Mouse (Mus musculus) cortical plate, adult 2 months (tissue): ENCODE results near the gene Gm42791. TPM values are rescaled to one million over a fixed set of nuclear protein-coding genes. Genes with fewer than 3 reads are reported as not detected.

Experiments used
- H3K27ac ChIP-seq: fragments of 200-500 bp; 2 replicates; pipeline ENCODE4 v1.5.1; 2012; ENCODE audit warnings: low read length, control low read depth, inconsistent platforms; ENCODE audit not compliant: insufficient read depth
- H3K4me1 ChIP-seq: fragments of 200-500 bp; 2 replicates; pipeline ENCODE4 v1.6.1; 2011; ENCODE audit warnings: low read length; ENCODE audit not compliant: control insufficient read depth, insufficient read depth
- H3K4me3 ChIP-seq: fragments of 200-500 bp; 2 replicates; pipeline ENCODE4 v1.5.1; 2011; ENCODE audit warnings: mild to moderate bottlenecking, low read length, control low read depth; ENCODE audit not compliant: insufficient read depth
- CTCF ChIP-seq: fragments of 200-500 bp; IDR thresholded peaks from 2 replicates; pipeline ENCODE4 v1.5.1; 2011; ENCODE audit warnings: mild to moderate bottlenecking, control low read depth, low read length; ENCODE audit not compliant: insufficient read depth; ENCODE audit errors: extremely low read depth
- POLR2A ChIP-seq: fragments of 200-500 bp; IDR thresholded peaks from 2 replicates; pipeline ENCODE4 v1.6.1; 2011; ENCODE audit warnings: mild to moderate bottlenecking, low read length, control low read depth; ENCODE audit not compliant: insufficient read depth; ENCODE audit errors: extremely low read depth
- polyA plus RNA-seq: library from polyadenylated mRNA; depleted of rRNA; stranded (reverse); fragments of >200 nt; gene quantifications from 2 replicates; pipeline ENCODE4 v1.2.3, GENCODE M21; 2012

The Gm42791 gene
- polyA plus RNA-seq, 1 experiment: not detected

DNA sequence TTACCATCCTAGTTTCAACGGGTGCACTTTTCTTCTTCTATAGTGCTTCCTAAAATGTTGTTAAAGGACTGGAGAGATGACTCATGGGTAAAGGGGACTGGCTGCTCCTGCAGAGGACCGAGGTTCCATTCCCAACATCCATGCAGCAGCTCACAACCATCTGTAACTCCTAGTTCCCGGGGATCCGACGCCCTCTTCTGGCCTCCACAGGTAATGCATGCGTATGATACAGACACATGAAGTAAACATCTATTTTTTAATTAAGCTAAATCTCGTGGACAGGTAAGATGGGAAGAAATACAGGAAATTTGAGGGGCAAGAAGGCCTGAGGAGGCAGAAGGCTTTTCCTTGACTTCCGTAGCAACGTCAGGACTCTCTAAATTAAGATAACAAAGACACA, 36.6 kb downstream of the Gm42791 start:
- Histone ChIP-seq H3K4me3 (no peak overlapping the region), H3K27ac (no peak overlapping the region), H3K4me1 (peaks cover 5% of the 10 kb centered on the region)
- TF ChIP-seq CTCF (peak; percentile 36), POLR2A (no peak)

DNA sequence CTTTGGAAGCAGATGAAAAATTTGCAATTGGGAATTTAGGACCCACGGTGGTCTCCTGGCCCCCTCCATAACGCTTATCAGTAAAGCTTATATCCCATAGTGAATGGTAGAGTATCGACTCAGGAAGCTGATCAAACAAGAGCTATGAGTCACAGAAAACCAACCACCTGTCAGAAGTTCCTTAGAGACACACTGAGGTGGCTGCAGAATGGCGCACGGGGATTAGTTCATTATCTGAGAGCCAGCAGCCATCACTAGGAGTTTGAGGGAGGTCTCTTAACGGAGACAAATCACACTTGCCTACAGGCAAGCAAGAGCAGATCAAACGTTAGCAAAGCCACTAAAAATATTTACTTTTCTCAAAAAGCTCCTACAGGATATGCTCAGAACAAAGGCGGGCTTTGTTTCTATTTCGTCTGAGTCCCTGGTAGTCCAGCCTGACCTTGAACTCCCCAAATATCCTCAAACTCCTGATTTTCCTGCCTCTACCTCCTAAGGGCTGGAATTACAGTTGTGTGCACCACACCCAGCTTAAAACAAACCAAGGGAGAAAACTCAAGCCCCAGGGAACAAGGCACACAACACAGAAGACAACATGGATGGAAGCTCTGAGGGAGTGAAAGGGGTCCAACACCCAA, 37.9 kb downstream of the Gm42791 start:
- Histone ChIP-seq H3K4me1 (peaks cover 1% of the 10 kb centered on the region; the same call in 1 of the 2 replicates), H3K27ac (no peak overlapping the region), H3K4me3 (no peak overlapping the region)
- TF ChIP-seq POLR2A: no peak
- no peak for TF ChIP-seq CTCF

DNA sequence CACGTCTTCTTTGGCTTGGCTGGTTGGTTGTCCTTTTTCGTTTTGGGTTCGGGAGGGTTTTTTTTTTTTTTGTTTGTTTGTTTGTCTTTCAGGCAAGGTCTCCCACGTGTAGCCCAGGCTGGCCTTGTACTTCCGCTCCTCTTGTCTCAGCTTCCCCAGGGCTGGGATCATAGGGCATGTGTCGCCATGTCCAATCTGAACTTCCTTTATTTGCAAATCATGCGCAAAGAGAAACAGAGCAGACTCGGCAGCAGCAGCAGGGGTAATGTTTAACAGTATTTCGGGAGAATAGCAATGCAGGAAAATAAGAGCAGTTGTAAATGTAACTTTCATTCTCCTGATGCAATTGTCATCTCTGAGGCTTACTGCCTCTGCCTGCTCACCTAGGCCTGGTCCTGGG, 38.9 kb downstream of the Gm42791 start:
- Histone ChIP-seq H3K4me3 (no peak overlapping the region), H3K27ac (no peak overlapping the region), H3K4me1 (peaks cover 4% of the 10 kb centered on the region)
- TF ChIP-seq POLR2A: no peak
- no peak for TF ChIP-seq CTCF

DNA sequence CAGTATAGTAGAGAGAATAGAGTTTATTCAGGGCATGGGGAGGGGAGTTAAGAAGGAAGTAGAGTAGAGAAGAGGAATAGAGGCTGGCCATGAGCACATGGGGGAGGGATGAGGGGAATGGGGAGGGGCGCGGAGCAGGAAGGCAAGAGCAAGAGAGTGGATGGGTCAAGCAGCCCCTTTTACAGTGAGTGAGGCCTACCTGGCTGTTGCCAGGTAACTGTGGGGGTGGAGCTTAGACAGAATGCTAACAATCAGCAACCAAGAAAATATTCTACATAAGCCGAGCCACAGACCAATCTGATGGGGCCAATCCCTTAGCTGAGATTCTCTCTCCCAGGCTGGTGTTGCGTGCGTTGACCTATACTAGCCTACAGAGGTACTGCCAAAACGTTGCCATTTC, 39.4 kb downstream of the Gm42791 start:
- Histone ChIP-seq H3K4me1 (peaks cover 4% of the 10 kb centered on the region), H3K27ac (no peak overlapping the region), H3K4me3 (no peak overlapping the region)
- no peak for TF ChIP-seq CTCF
- no peak for TF ChIP-seq POLR2A

DNA sequence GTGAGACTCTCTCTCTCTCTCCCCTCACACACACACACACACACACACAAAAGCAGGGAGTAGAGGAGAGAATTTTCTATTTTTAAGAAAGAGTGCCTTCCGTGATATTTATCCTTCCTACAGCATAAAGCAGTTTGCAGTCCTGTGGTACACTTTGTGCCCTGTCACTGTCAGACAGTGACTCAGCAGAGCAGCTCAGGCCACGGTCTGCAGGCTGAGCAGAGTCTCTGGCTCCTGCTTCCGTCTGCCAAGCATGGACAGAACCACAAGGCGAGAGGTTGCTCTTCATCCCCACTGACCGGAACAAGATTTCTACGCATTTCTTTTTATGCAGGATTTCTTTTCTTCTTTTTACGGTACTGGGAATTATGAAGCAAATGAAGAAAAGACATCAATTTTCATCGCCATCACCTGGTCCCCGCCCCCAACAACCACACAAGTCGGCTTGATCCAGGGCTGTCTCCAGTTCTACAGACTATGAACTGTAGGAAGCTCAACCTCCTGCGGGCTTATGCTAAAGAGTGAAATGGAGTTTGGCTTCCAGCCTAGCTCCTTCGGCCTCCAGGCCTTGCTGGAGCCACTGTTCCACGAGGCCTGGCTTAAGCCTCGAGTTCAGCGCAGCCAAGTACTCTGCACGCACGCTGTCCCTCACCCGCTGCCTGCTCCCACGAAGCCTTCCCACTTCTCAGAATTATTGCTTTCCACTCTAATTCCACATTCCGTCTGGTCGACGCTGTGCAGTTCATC, 40.5 kb downstream of the Gm42791 start:
- Histone ChIP-seq H3K27ac (no peak overlapping the region), H3K4me1 (peaks cover 4% of the 10 kb centered on the region), H3K4me3 (no peak overlapping the region)
- TF ChIP-seq POLR2A (no peak), CTCF (no peak)

DNA sequence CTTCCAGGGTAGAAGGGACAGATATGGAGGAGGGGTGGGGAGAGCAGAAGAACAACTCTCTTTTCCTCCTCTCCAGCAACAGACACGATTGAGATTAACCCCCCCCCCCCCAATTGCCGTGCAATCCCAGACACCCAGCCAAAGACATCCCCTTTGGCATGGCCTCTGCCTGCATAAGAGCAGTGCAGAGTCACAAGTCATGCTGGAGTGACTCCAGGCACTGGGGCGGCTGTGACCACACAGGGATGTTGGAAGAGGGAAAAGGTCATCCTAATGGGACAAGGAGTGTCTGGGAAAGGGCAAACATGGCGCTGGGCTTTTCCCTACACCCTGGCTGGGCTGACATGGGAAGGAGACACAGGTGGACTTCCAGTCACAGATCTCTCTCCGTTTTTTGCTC, 41.8 kb downstream of the Gm42791 start:
- Histone ChIP-seq H3K4me1 (peaks cover 4% of the 10 kb centered on the region), H3K4me3 (no peak overlapping the region), H3K27ac (no peak overlapping the region)
- TF ChIP-seq CTCF (no peak), POLR2A (no peak)

DNA sequence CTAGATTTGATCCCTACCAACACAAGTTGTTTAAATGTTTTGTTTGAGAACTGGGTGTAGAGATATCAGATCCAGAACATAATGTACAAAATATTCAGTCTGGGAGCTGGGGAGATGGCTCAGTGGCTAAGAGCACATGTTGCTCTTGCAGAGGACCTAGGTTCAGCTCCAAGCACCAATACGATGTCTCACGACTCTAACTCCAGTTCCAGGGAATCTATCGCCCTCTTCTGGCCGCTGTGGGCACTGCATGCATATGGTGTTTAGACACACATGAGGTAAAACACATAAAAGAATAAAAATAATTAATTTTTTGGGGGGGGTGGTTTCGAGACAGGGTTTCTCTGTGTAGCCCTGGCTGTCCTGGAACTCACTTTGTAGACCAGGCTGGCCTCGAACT, 42.5 kb downstream of the Gm42791 start:
- TF ChIP-seq POLR2A: no peak
- peak; percentile 50 for TF ChIP-seq CTCF
- H3K4me3 ChIP-seq: no peak overlapping the region
- no peak overlapping the region for H3K27ac ChIP-seq
- H3K4me1 ChIP-seq: peaks cover 4% of the 10 kb centered on the region

DNA sequence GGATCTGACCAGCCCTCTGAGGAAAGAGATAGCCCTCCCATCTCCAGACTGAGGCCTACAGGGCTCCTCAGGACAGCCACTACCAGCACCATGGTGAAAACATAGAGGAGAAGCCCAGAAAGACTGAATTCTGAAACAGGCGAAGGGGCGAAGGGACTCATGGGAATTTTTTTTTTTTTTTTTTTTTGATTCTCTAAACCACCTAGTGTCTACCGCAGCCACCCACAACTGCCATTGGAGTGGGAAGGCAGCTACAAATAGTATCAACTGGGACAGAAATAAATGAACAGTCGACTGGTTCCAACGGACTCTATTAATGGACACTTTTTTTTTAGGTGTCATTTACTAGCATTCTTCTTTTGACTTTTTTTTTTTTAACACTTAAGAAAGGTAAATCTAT, 43.6 kb downstream of the Gm42791 start:
- peaks cover 4% of the 10 kb centered on the region for H3K4me1 ChIP-seq
- TF ChIP-seq POLR2A (no peak), CTCF (no peak)
- H3K27ac ChIP-seq: no peak overlapping the region
- H3K4me3 ChIP-seq: no peak overlapping the region

DNA sequence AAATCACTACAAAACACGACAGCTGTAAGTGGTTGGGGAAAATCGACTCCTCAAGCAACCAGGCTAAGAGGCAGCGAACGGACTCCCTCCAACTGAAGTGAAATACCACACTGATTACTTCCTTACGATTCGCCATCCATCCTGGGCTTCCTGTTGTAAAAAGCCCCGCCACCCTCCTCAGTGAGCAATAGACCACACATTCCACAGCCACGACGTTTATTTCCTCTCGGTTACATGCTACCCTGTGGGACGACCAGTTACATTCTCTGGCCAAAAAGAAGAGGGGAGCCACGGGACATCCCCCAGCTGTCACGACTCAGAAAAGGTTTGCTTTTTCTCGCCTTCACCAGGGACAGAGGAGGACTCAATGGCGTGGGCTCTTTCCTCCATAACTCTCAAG, 44.9 kb downstream of the Gm42791 start:
- no peak for TF ChIP-seq CTCF
- no peak for TF ChIP-seq POLR2A
- Histone ChIP-seq H3K27ac (no peak overlapping the region), H3K4me3 (no peak overlapping the region), H3K4me1 (peaks cover 5% of the 10 kb centered on the region)

DNA sequence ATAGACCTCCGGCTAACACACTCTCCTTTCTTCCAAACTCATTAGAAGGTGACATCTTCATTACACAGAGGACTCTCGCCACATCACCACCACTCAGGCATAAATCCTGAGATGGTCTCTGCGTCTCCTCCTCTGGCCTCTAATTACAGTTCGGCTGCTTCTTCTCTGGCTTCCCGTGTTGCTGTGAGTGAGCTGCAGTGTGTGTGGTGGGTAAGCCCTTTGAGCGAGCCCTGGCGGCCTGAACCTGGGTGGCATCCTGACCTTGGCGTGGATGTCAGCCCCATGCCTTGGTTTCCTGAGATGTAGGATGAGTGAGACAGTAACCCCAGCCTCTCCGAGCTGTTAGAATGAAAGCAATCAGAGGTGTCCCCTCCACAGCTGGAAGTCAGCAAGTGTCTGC, 46.4 kb downstream of the Gm42791 start:
- TF ChIP-seq POLR2A: no peak
- TF ChIP-seq CTCF: no peak
- Histone ChIP-seq H3K4me1 (peaks cover 4% of the 10 kb centered on the region), H3K27ac (no peak overlapping the region), H3K4me3 (no peak overlapping the region)

DNA sequence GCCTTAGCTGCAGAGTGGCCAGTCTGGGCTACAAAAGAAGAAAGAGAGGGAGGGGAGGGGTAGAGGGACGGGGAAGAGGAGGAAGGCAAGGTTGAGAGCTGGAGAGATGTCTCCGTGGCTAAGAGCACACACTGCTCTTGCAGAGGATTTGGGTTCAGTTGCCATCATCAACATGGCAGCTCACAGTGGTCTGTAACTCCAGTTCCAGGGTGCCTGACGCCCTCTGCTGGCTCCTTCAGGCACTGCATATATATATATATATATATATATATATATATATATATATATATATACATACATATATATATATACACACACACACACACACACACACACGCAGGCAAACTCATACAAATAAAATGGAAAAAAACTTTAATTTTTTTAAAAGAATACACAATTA, 47.5 kb downstream of the Gm42791 start:
- H3K4me1 ChIP-seq: peaks cover 4% of the 10 kb centered on the region
- H3K27ac ChIP-seq: no peak overlapping the region
- H3K4me3 ChIP-seq: no peak overlapping the region
- TF ChIP-seq CTCF (no peak), POLR2A (no peak)

DNA sequence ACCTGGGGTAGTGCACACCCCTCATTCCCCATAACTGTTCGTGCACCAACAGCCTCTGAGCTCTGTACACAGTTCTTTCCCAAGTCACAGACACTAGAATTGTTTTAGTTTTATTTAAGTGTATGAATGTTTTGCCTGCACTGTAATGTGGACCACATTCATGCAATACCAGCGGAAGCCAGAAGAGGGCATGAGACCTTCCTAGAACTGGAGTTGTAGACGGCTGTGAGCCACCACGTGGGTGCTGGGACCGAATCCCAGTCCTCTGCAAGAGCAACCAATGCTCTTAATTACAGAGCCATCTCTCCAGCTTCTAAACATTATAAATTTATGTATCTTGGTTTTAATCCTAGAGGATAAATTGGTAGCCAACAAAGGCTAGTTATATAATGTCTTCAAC, 48.2 kb downstream of the Gm42791 start:
- no peak for TF ChIP-seq POLR2A
- TF ChIP-seq CTCF: peak; percentile 28; the same call in 1 of the 2 replicates
- no peak overlapping the region for H3K27ac ChIP-seq
- peaks cover 3% of the 10 kb centered on the region for H3K4me1 ChIP-seq
- no peak overlapping the region for H3K4me3 ChIP-seq
